Mouse (Mus musculus) kidney, adult 2 months (tissue): Measurements from ENCODE around the gene Usp35.

Experiments
- CTCF ChIP-seq: fragments of 200-500 bp; conservative IDR thresholded peaks from 2 replicates; pipeline ENCODE4 v1.5.1; 2011; ENCODE audit warnings: low read depth, mild to moderate bottlenecking, control low read depth, low read length, moderate library complexity, mixed read lengths; ENCODE audit not compliant: insufficient read depth, insufficient read length
- POLR2A ChIP-seq: fragments of 200-500 bp; IDR thresholded peaks from one replicate; pipeline ENCODE4 v1.6.1; 2011; ENCODE audit warnings: low read depth, low read length, control low read depth

- no peak for TF ChIP-seq POLR2A
- no peak for TF ChIP-seq CTCF
Observed at GRCm38 (mm10) chr7:97334406-97334805, 2.6 kb upstream of the Usp35 start.
